Mouse (Mus musculus) hindbrain, embryonic 11.5 days (tissue): ENCODE results near the gene Mif. TPM values are rescaled to one million over a fixed set of nuclear protein-coding genes. Genes with fewer than 3 reads are reported as not detected.

Experiments
- ATAC-seq: fragments of 200-750 bp; cut with Nextera tagmentation; 2 replicates; pipeline ENCODE4 v1.8.0; 2017; ENCODE audit warnings: mild to moderate bottlenecking, moderate TSS enrichment, moderate library complexity; ENCODE audit not compliant: low FRiP score
- DNase-seq: peaks from one replicate; pipeline ENCODE4 v3.0.0-alpha.2; 2015; ENCODE audit warnings: low spot score
- H3K27ac ChIP-seq: fragments of 300-500 bp; sonication (generic); 2 replicates; pipeline ENCODE4 v1.5.1; 2014; ENCODE audit warnings: mild to moderate bottlenecking, low read depth, low read length
- H3K27me3 ChIP-seq: fragments of 300-500 bp; sonication (generic); 2 replicates; pipeline ENCODE4 v1.6.1; 2014; ENCODE audit warnings: mild to moderate bottlenecking, low read length, moderate library complexity, mixed read lengths; ENCODE audit not compliant: control insufficient read depth, insufficient read depth
- H3K36me3 ChIP-seq: fragments of 300-500 bp; sonication (generic); 2 replicates; pipeline ENCODE4 v1.6.1; 2014; ENCODE audit warnings: mild to moderate bottlenecking, low read length, moderate library complexity, mixed read lengths; ENCODE audit not compliant: control insufficient read depth, insufficient read depth
- H3K4me1 ChIP-seq: fragments of 300-500 bp; sonication (generic); replicated peaks from 2 replicates; pipeline ENCODE4 v1.6.1; 2014; ENCODE audit warnings: low read length, mixed read lengths; ENCODE audit not compliant: control insufficient read depth, insufficient read depth
- H3K4me2 ChIP-seq: fragments of 300-500 bp; sonication (generic); replicated peaks from 2 replicates; pipeline ENCODE4 v1.6.1; 2014; ENCODE audit warnings: mild to moderate bottlenecking, low read depth, low read length
- H3K4me3 ChIP-seq: fragments of 300-500 bp; sonication (generic); 2 replicates; pipeline ENCODE4 v1.5.1; 2014; ENCODE audit warnings: low read depth, low read length
- H3K9ac ChIP-seq: fragments of 300-500 bp; sonication (generic); 2 replicates; pipeline ENCODE4 v1.6.1; 2014; ENCODE audit warnings: low read depth, low read length
- H3K9me3 ChIP-seq: fragments of 300-500 bp; sonication (generic); 2 replicates; pipeline ENCODE4 v1.6.1; 2016; ENCODE audit warnings: low read length; ENCODE audit not compliant: control insufficient read depth
- WGBS: fragments of 180-500 bp; shearing (Covaris S2); extraction: QIAGEN DNeasy Blood & Tissue Kit; methylation state at CpG from one replicate; pipeline ENCODE4 v1.1.7; 2014; 5-methylcytosine and 5-hydroxymethylcytosine counted together
- polyA plus RNA-seq: library from polyadenylated mRNA; unstranded; fragments of >200 nt; fragmentation: Nextera tagmentation; extraction: Ambion mirVana; gene quantifications from 2 replicates; pipeline ENCODE4 v1.2.1, GENCODE M21; 2014

Mif gene
- polyA plus RNA-seq, 1 experiment from 2014 or later = 1,947 TPM

GRCm38 (mm10) chr10:75828500-75828931 is 31.5 kb downstream of the Mif start:
- Histone ChIP-seq H3K36me3 (no peaks in the 10 kb centered on the region), H3K4me1 (no peaks in the 10 kb centered on the region), H3K27ac (no peak overlapping the region), H3K9me3 (no peaks in the 10 kb centered on the region), H3K4me2 (no peak overlapping the region), H3K9ac (no peak overlapping the region), H3K27me3 (no peaks in the 10 kb centered on the region), H3K4me3 (no peak overlapping the region)
- ATAC-seq (no peak), DNase-seq (no peak)

- Histone ChIP-seq H3K4me2 (no peak overlapping the region), H3K27ac (no peak overlapping the region), H3K9me3 (no peaks in the 10 kb centered on the region), H3K27me3 (no peaks in the 10 kb centered on the region), H3K4me3 (no peak overlapping the region), H3K4me1 (no peaks in the 10 kb centered on the region), H3K36me3 (no peaks in the 10 kb centered on the region), H3K9ac (no peak overlapping the region)
- no peak for ATAC-seq
- 97% methylated on average over 4 of the region's 4 CpGs for WGBS
- no peak for DNase-seq
Measured at GRCm38 (mm10) chr10:75827668-75828360, 32.2 kb downstream of the Mif start.

GRCm38 (mm10) chr10:75824530-75824929 is 35.5 kb downstream of the Mif start:
- Histone ChIP-seq H3K36me3 (no peaks in the 10 kb centered on the region), H3K9me3 (no peaks in the 10 kb centered on the region), H3K27me3 (no peaks in the 10 kb centered on the region), H3K9ac (no peak overlapping the region), H3K4me3 (no peak overlapping the region), H3K27ac (no peak overlapping the region), H3K4me1 (no peaks in the 10 kb centered on the region), H3K4me2 (no peak overlapping the region)
- no peak for ATAC-seq
- no peak for DNase-seq
- WGBS = 93% methylated on average over 4 of the region's 4 CpGs

GRCm38 (mm10) chr10:75823782-75824181 is 36.3 kb downstream of the Mif start:
- no peak overlapping the region for H3K27ac ChIP-seq
- no peaks in the 10 kb centered on the region for H3K4me1 ChIP-seq
- no peaks in the 10 kb centered on the region for H3K36me3 ChIP-seq
- H3K9ac ChIP-seq = no peak overlapping the region
- DNase-seq (no peak), ATAC-seq (no peak)
- no peaks in the 10 kb centered on the region for H3K9me3 ChIP-seq
- no peaks in the 10 kb centered on the region for H3K27me3 ChIP-seq
- WGBS = 89% methylated on average over 1 of the region's 1 CpGs
- H3K4me3 ChIP-seq = no peak overlapping the region
- H3K4me2 ChIP-seq = no peak overlapping the region

- no peak for ATAC-seq
- 95% methylated on average over 2 of the region's 2 CpGs for WGBS
- H3K4me2 ChIP-seq = no peak within 1 kb of the TSS
Measured at GRCm38 (mm10) chr10:75822443-75822842, 37.6 kb downstream of the Mif start, which contains the start of gene Gstt4. Gene Gstt4 (minus strand): TSS chr10:75822543.

GRCm38 (mm10) chr10:75819882-75820281 is 40.2 kb downstream of the Mif start:
- 88% methylated on average over 5 of the region's 5 CpGs for WGBS
- Histone ChIP-seq H3K9me3 (no peaks in the 10 kb centered on the region), H3K27ac (no peak overlapping the region), H3K4me1 (no peaks in the 10 kb centered on the region), H3K27me3 (no peaks in the 10 kb centered on the region), H3K4me2 (no peak overlapping the region), H3K36me3 (no peaks in the 10 kb centered on the region), H3K4me3 (no peak overlapping the region), H3K9ac (no peak overlapping the region)
- ATAC-seq (no peak), DNase-seq (no peak)

More at GRCm38 (mm10) chr10:75822443-75822842, 37.6 kb downstream of the Mif start, which contains the start of gene Gstt4:
- no peaks in the 10 kb centered on the region for H3K27me3 ChIP-seq
- no peak within 1 kb of the TSS for H3K9ac ChIP-seq
- no peaks in the 10 kb centered on the region for H3K36me3 ChIP-seq
- no peak within 1 kb of the TSS for H3K27ac ChIP-seq
- H3K4me1 ChIP-seq = no peaks in the 10 kb centered on the region
- no peaks in the 10 kb centered on the region for H3K9me3 ChIP-seq
- DNase-seq = no peak
- H3K4me3 ChIP-seq = no peak within 1 kb of the TSS

- no peak for DNase-seq
- no peaks in the 10 kb centered on the region for H3K4me1 ChIP-seq
- 62% methylated on average over 10 of the region's 10 CpGs for WGBS
Measured at GRCm38 (mm10) chr10:75818641-75819040, 41.4 kb downstream of the Mif start.

More at GRCm38 (mm10) chr10:75818641-75819040, 41.4 kb downstream of the Mif start:
- Histone ChIP-seq H3K4me3 (no peak overlapping the region), H3K36me3 (no peaks in the 10 kb centered on the region), H3K27me3 (no peaks in the 10 kb centered on the region), H3K9me3 (no peaks in the 10 kb centered on the region), H3K4me2 (no peak overlapping the region), H3K27ac (no peak overlapping the region), H3K9ac (no peak overlapping the region)
- no peak for ATAC-seq

Other genes with a start within 250 kb of the Mif start
- gene Susd2, start 216.2 kb downstream of the Mif start, polyA plus RNA-seq = 2.1 and 2.7 TPM in 2 replicates
- gene Cabin1, start 95.9 kb downstream of the Mif start, polyA plus RNA-seq = 34.8 and 40.9 TPM in 2 replicates
- gene Ddt, start 86.8 kb downstream of the Mif start, polyA plus RNA-seq = 89.1 and 91.7 TPM in 2 replicates
- not detected in 2 replicates for gene Gm20441, start 79.3 kb downstream of the Mif start, polyA plus RNA-seq
- 1.9 and 2.4 TPM in 2 replicates for gene Gstt3, start 78.8 kb downstream of the Mif start, polyA plus RNA-seq
- gene Gstt1, start 61.7 kb downstream of the Mif start, polyA plus RNA-seq = 5.0 and 5.6 TPM in 2 replicates
- not detected in 2 replicates for gene Gstt4, start 37.7 kb downstream of the Mif start, polyA plus RNA-seq
- gene Gstt2, start 22.8 kb downstream of the Mif start, polyA plus RNA-seq = 7.8 and 10.0 TPM in 2 replicates
- gene Derl3, start 33.2 kb upstream of the Mif start, polyA plus RNA-seq = 2.9 and 3.3 TPM in 2 replicates
- 279 and 282 TPM in 2 replicates for gene Smarcb1, start 61.4 kb upstream of the Mif start, polyA plus RNA-seq
- gene Chchd10, start 72.9 kb upstream of the Mif start, polyA plus RNA-seq = 8.0 and 9.3 TPM in 2 replicates
- gene Mmp11, start 76.3 kb upstream of the Mif start, polyA plus RNA-seq = 32.2 and 36.1 TPM in 2 replicates
- 1.3 and 2.0 TPM in 2 replicates for gene Gm867, start 80.4 kb upstream of the Mif start, polyA plus RNA-seq
- 0.43 TPM in 1 of 2 replicates, not detected in the other for gene Vpreb3, start 82.8 kb upstream of the Mif start, polyA plus RNA-seq
- gene Gm5134, start 94.3 kb upstream of the Mif start, polyA plus RNA-seq = 0.22 TPM in 1 of 2 replicates, not detected in the other
- gene Zfp280b, start 172.4 kb upstream of the Mif start, polyA plus RNA-seq = 27.0 and 28.3 TPM in 2 replicates